Mouse (Mus musculus): ENCODE measurements at regions not wholly inside any gene's neighbourhood (a gene's known extent, or its start where the extent isn't known, plus 50 kb on each side); places are given as distances from the start of the nearest gene placed in this dataset.

GRCm38 (mm10) chr5:4499036-4499435 lies 258.8 kb downstream of the Fzd1 start:
- DNase-seq (ENCODE audit: low spot score), result no peak

- DNase-seq (ENCODE audit: low spot score), result no peak
Measured at GRCm38 (mm10) chr5:4498425-4498824, 259.4 kb downstream of the Fzd1 start.

GRCm38 (mm10) chr5:4496907-4497200 lies 261.0 kb downstream of the Fzd1 start:
- no peak for DNase-seq (ENCODE audit: low spot score)

GRCm38 (mm10) chr5:4496132-4496906 lies 261.5 kb downstream of the Fzd1 start:
- DNase-seq (ENCODE audit: low spot score), result peak; percentile 54

GRCm38 (mm10) chr5:4495482-4495881 lies 262.4 kb downstream of the Fzd1 start:
- no peak for DNase-seq (ENCODE audit: low spot score)

- no peak for DNase-seq (ENCODE audit: low spot score)
Measured at GRCm38 (mm10) chr5:4486391-4487132, 271.3 kb downstream of the Fzd1 start.

GRCm38 (mm10) chr5:4485542-4486390 lies 272.1 kb downstream of the Fzd1 start:
- no peak for DNase-seq (ENCODE audit: low spot score)

- DNase-seq (ENCODE audit: low spot score), result no peak
Measured at GRCm38 (mm10) chr5:4484780-4485179, 273.1 kb downstream of the Fzd1 start.

- no peak for DNase-seq (ENCODE audit: low spot score)
Measured at GRCm38 (mm10) chr5:4484151-4484550, 273.7 kb downstream of the Fzd1 start.

- DNase-seq (ENCODE audit: low spot score), result no peak
Measured at GRCm38 (mm10) chr5:4474255-4474654, 282.1 kb downstream of the Mterf1b start.
